Mouse (Mus musculus) megakaryocyte, embryonic 14.5 days (primary cell): ENCODE data around the gene Chl1. TPM values are rescaled to one million over a fixed set of nuclear protein-coding genes. Genes with fewer than 3 reads are reported as not detected.

Experiments used
- H3K27me3 ChIP-seq: replicated peaks from 2 replicates; pipeline ENCODE3; 2012; ENCODE audit warnings: inconsistent platforms
- H3K36me3 ChIP-seq: replicated peaks from 2 replicates; pipeline ENCODE3; 2012; ENCODE audit warnings: low read length, inconsistent platforms, mixed read lengths
- H3K4me1 ChIP-seq: 2 replicates; pipeline ENCODE4 v1.6.1; 2012; ENCODE audit warnings: inconsistent platforms
- H3K4me3 ChIP-seq: replicated peaks from 2 replicates; pipeline ENCODE3; 2012; ENCODE audit warnings: moderate library complexity, mild to moderate bottlenecking, inconsistent platforms
- H3K9me3 ChIP-seq: 2 replicates; pipeline ENCODE4 v1.6.1; 2012; ENCODE audit warnings: inconsistent platforms
- FLI1 ChIP-seq: IDR thresholded peaks from 2 replicates; pipeline ENCODE4 v1.6.1; 2012; ENCODE audit warnings: low read length, inconsistent platforms, mixed read lengths
- GATA1 ChIP-seq: IDR thresholded peaks from 3 replicates; pipeline ENCODE4 v1.6.1; 2012; ENCODE audit warnings: mixed read lengths, low read length, inconsistent platforms, borderline replicate concordance
- polyA plus RNA-seq: library from polyadenylated mRNA; stranded (reverse); fragments of >175 nt; gene quantifications from 2 replicates; pipeline ENCODE4 v1.2.3, GENCODE M21; 2012; ENCODE audit warnings: low replicate concordance; ENCODE audit not compliant: insufficient read depth

The Chl1 gene
- polyA plus RNA-seq, 1 experiment, result not detected

DNA sequence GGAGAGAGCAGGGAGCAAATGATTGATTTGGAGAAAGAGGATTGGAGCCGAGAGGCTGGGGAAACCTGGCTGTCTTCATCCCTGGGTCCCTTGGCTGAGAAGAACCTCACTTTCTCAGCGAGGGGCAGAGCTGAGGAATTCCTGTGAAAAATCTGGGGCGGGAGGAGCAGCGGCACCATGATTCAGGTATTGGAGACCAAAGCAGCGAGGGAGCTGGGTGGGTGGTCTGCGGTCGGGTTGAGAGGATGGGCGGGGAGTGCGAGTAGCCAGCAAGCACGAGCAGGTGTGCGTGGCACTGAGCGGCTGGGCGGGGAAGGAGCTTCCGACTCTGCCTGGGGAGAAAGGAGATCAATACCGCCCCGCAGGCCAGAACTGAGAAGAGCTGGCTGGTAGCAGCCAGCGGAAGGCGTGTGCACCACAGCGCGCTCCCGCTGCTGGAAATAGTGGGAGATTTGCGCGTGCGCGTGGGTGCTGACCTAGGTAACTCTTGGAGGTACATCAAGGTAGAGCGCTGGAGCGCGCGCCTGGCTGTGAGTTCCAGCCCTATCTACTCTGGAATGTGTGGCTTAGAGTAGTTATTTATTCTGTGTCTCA is 1.7 kb downstream of the Chl1 start:
- no peak for TF ChIP-seq GATA1
- TF ChIP-seq FLI1, result no peak
- peak overlapping the region; percentile 91 for H3K4me3 ChIP-seq
- peaks cover 22% of the 10 kb centered on the region for H3K4me1 ChIP-seq
- H3K27me3 ChIP-seq, result peaks cover 46% of the 10 kb centered on the region
- no peaks in the 10 kb centered on the region for H3K36me3 ChIP-seq
- H3K9me3 ChIP-seq, result no peaks in the 10 kb centered on the region

DNA sequence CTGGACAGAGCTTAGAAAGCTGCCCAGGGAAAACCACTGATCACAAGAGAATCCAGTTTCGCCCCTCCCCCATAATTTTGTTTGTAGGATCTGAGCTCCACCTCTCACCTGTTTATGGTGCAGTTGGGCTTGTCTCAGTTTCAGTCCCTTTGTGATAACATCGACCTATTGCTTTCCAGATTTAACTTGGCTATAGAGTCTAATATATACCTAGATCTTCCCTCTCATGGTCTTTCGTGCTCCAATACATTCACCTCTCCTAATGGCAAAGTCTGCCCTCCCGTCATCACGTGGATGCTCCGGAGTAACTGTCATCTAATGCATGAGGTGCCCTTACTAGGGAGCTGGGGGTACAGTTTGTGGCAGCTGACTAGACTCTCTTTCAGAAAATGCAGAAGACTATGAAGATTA is 2.5 kb downstream of the Chl1 start:
- TF ChIP-seq GATA1 (no peak), FLI1 (no peak)
- Histone ChIP-seq H3K4me3 (no peak overlapping the region), H3K36me3 (no peaks in the 10 kb centered on the region), H3K9me3 (no peaks in the 10 kb centered on the region), H3K4me1 (peaks cover 22% of the 10 kb centered on the region), H3K27me3 (peaks cover 46% of the 10 kb centered on the region)

DNA sequence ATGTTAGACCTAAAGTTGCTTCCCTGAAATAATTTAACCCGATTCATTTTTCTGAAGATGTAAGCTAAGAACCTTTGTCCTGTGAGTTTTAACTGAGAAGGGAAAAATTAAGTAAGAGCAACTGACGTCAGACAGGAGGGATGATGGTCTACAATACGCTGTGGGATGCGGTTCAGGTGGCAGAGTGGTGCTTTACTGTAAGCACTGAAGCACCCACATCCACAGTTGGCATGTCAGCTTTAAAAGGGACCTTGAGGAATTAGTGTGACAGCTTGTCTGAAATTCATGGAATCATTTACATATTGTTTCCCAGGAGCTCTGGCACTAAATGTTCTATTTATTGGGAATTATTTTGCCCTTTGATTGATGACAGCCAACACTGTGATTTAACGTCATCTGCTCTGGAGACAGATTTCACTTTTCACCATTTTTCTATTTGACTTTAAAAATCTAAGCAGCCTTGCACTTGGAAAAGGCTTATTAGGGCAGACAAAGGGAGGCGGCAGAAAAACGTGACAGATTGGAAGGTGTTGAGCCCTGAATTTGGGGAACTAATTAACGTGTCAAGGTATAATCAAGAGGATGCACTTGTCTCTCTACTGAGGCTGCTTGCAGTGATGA is 3.3 kb downstream of the Chl1 start:
- Histone ChIP-seq H3K4me3 (no peak overlapping the region), H3K9me3 (no peaks in the 10 kb centered on the region), H3K36me3 (no peaks in the 10 kb centered on the region), H3K4me1 (peaks cover 22% of the 10 kb centered on the region), H3K27me3 (peaks cover 44% of the 10 kb centered on the region)
- TF ChIP-seq GATA1 (no peak), FLI1 (no peak)

DNA sequence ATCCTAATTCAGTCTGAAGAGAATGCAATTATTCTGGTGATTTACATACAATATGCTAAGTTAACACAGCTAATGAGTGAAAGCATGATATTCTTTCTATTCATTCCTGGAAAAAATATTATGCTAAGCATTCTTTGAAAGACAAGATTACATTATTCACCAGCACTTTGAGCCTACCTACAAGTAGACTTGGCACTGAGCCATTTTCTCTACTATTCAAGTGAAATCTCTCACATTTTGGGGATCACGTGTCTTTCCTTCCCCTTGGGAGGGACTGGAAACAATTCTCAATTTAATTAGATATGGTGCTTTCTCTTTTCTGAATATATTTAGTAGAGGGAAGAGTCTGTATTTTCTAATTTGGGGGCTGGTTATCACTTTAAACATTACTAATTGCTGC is 4.0 kb downstream of the Chl1 start:
- Histone ChIP-seq H3K36me3 (no peaks in the 10 kb centered on the region), H3K4me1 (peaks cover 22% of the 10 kb centered on the region), H3K27me3 (peaks cover 44% of the 10 kb centered on the region), H3K9me3 (no peaks in the 10 kb centered on the region), H3K4me3 (no peak overlapping the region)
- TF ChIP-seq FLI1 (no peak), GATA1 (no peak)

DNA sequence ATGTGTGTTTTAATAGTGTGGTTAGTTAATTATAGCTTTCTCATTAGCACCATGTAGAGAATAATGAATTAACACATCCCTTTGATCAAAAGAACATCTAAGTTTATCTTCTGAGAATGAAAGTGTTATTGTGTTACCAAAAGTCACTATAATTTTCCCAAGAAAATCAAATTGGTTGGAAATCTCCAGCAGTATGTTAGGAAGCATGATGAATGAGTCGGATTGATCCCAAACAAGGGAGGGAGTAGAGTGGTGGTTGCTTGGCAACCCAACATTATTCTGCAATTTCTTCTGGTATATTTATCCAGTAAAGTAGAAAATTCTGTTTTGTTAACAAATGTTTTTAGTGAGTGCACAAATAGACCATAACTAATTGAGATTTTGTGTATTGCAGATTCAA is 4.4 kb downstream of the Chl1 start:
- Histone ChIP-seq H3K4me3 (no peak overlapping the region), H3K9me3 (no peaks in the 10 kb centered on the region), H3K36me3 (no peaks in the 10 kb centered on the region), H3K4me1 (peaks cover 22% of the 10 kb centered on the region), H3K27me3 (peaks cover 41% of the 10 kb centered on the region)
- TF ChIP-seq FLI1 (no peak), GATA1 (no peak)

DNA sequence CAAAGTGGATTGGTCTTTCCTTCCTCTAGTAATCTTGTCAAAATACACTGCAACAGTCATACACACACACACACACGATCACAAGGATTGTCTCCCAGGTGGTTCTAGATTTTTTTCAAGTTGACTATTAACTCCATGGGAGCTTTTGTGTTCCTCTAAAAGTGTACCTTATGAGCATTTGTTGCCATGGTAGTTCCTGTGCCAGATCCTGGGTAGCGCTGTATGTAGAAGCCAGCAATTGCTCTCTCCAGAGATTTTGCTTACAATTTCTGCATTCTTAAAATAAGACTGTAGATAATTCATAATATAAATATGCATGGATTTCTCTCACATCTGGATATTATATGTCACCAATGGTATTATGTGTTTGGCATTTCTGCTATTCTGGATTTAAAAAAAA is 9.2 kb downstream of the Chl1 start:
- Histone ChIP-seq H3K36me3 (no peaks in the 10 kb centered on the region), H3K4me1 (peaks cover 5% of the 10 kb centered on the region; the same call in 1 of the 2 replicates), H3K4me3 (no peak overlapping the region), H3K9me3 (no peaks in the 10 kb centered on the region), H3K27me3 (peaks cover 2% of the 10 kb centered on the region)
- TF ChIP-seq FLI1 (no peak), GATA1 (no peak)

DNA sequence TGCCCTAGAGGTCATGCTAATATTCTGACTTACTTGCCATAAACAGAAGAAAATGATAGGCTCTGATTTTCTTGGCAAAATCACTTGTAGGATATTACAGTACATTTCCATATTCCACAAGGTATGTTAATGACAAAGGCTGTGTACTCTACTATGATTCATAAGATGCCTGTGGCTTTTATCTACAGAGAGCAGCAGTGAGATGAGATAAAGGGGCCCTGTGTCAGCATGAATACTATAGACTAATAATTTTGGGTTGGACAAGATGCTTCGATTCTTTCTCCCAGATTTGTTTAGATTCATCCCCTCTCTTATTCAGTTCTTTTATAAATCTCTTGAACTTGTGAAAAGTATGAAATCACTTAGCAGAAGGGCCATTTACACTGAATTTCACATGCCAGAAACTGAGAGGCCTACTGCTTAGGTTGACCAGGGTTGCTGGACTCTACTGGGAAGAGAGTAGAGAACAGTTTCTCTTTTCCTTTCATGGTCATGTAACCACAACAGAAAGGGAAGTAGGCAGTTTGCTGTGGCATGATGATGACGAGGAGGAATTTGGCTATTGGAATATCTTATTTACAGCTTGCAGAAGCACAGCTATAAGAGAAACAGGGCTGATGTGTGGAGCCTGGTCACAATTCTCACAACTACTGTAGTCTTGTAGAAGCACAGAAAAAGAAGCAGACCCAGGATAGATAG is 15.1 kb downstream of the Chl1 start:
- TF ChIP-seq GATA1 (no peak), FLI1 (no peak)
- Histone ChIP-seq H3K4me1 (peaks cover 30% of the 10 kb centered on the region), H3K27me3 (no peaks in the 10 kb centered on the region), H3K4me3 (peak overlapping the region; percentile 10), H3K36me3 (no peaks in the 10 kb centered on the region), H3K9me3 (no peaks in the 10 kb centered on the region)

DNA sequence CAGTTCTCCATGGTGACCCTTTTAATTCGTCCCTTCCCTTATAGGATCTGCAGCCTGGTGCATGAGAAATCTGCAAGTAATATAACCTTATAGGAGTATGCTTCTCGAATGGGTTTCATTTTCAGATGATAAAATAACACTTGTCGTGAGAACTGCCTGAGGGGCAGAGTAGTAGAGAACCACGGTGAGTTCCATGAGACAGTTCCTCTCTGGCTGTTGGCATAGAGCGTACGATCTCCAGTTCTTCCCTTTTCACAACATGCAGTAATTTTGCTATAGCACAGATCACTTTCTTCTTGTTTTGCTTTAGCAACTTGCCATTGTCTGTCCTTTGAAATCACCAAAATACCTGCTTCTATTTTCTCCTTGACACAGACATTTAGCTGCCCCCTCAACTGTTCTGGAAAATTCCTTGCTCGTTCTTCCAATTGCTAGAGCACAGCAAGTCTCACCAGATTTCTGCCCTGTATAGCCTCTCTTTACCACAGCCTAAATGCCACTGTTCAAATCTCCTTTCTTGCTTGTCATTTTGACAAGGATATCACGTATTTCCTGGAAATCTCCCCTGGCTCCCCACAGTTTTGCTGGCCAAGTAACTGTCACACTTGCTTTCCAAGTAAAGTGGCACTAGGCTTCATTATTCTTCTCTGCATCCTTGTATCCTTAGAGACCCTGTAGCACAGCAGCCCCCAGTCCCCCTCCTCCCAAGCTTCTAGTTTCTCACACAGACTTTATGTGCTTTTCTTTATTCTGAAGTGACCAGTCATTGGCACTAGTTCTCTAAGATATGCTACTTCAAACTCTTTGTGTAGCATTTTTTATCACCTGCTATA is 16.8 kb downstream of the Chl1 start:
- Histone ChIP-seq H3K4me3 (peak overlapping the region; percentile 39), H3K36me3 (no peaks in the 10 kb centered on the region), H3K4me1 (peaks cover 25% of the 10 kb centered on the region), H3K9me3 (no peaks in the 10 kb centered on the region), H3K27me3 (no peaks in the 10 kb centered on the region)
- TF ChIP-seq GATA1 (no peak), FLI1 (no peak)

DNA sequence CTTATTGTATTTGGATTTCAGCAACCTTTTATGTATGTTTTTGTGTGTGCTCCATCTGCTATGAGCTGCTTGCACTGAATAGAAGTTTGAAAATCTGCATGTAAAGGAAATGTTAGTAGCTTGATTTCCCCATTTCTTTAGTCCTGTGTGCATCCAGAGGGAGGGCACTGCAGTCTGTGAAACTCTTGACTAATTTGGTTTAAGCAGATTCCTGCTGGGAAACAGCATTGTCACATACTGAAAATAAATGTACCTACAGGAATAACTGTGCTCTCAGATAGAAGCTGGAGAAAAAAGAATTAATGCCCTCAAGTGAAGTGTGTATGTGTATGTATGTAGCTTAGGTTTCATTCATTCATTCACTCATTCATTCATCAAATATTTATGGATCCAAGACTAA is 22.7 kb downstream of the Chl1 start:
- Histone ChIP-seq H3K27me3 (no peaks in the 10 kb centered on the region), H3K4me1 (no peaks in the 10 kb centered on the region; the same call in 1 of the 2 replicates), H3K9me3 (no peaks in the 10 kb centered on the region), H3K36me3 (no peaks in the 10 kb centered on the region), H3K4me3 (no peak overlapping the region)
- TF ChIP-seq GATA1 (no peak), FLI1 (no peak)
